Mouse (Mus musculus) small intestine, adult 2 months (tissue): ENCODE data around the gene Rho.

Source experiments
- CTCF ChIP-seq: fragments of 200-500 bp; IDR thresholded peaks from 2 replicates; pipeline ENCODE4 v1.5.1; 2012; ENCODE audit warnings: low read depth, mild to moderate bottlenecking, control low read depth, inconsistent platforms, low read length, moderate library complexity, mixed read lengths; ENCODE audit not compliant: insufficient replicate concordance, insufficient read length; ENCODE audit errors: extremely low read depth
- POLR2A ChIP-seq: fragments of 200-500 bp; IDR thresholded peaks from 2 replicates; pipeline ENCODE4 v1.6.1; 2012; ENCODE audit warnings: low read depth, mild to moderate bottlenecking, control low read depth, inconsistent platforms, low read length, moderate library complexity

DNA sequence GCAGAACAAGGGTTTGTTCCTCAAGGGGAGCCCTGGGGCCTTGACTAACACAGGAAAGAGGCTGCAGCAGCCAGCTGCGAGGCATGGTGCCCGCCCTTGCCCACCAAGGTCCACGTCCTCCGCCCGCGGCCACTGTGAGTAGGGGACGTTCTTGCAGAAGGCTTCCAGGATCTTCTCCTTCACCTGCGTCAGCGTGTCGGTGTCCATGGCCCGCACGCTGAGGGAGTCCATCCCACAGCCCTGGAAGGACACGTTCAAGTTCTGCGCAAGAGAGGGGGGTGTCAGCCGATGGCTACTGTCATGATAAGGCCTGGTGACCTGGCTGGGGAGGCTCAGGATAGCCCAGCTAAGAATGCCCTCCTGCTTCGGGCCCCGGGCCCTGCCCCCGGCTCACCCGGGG, 28.8 kb downstream of the Rho start:
- TF ChIP-seq CTCF (no peak), POLR2A (no peak)
